In genomic region chr10:98840957-98841831, GRCm38 (mm10) we compare ENCODE assay signal across 1 mouse cellular context.
TF ChIP-seq lines count a peak whose summit lies in the region.

No protein-coding gene starts in this region.

TF ChIP-seq in CH12.LX, 34 proteins besides CTCF, POLR2A, EP300 and RAD21 (continued from another document):
- TF ChIP-seq ZNF384 (IDR thresholded peaks at IDR 0.05; ENCODE audit: low read depth, low read length) (no peak), IRF4 (IDR thresholded peaks at IDR 0.05; ENCODE audit: low read depth, low read length) (no peak; the same call in none of the 2 replicates), CHD2 (IDR thresholded peaks at IDR 0.05; ENCODE audit: low read length) (no peak; the same call in 1 of the 2 replicates), BHLHE40 (IDR thresholded peaks at IDR 0.05; ENCODE audit: low read depth, low read length) (peak; percentile 82), E2F4 (IDR thresholded peaks at IDR 0.05; ENCODE audit: insufficient replicate concordance, low read depth, low read length) (no peak), UBTF (IDR thresholded peaks at IDR 0.05; ENCODE audit: low read depth, low read length) (no peak), MAFK (IDR thresholded peaks at IDR 0.05; ENCODE audit: insufficient replicate concordance, low read length) (peak; percentile 71; the same call in 1 of the 2 replicates), USF1 (IDR thresholded peaks at IDR 0.05; ENCODE audit: low read depth, low read length) (peak; percentile 80), SMC3 (IDR thresholded peaks at IDR 0.05; ENCODE audit: low read depth, low read length) (peak; percentile 12; the same call in 1 of the 2 replicates), KAT2A (IDR thresholded peaks at IDR 0.05; ENCODE audit: insufficient replicate concordance, low read length) (0 out of 2 replicates have a peak, but pooled peaks have one; percentile 62), USF2 (conservative IDR thresholded peaks at IDR 0.05; ENCODE audit: low read depth, low read length) (peak; percentile 72), JUN (IDR thresholded peaks at IDR 0.05; ENCODE audit: insufficient read depth, low read depth, low read length) (0 out of 2 replicates have a peak, but pooled peaks have one; percentile 6)
TF ChIP-seq in CH12.LX: peak in this region for 20.
